In the genomic region with DNA sequence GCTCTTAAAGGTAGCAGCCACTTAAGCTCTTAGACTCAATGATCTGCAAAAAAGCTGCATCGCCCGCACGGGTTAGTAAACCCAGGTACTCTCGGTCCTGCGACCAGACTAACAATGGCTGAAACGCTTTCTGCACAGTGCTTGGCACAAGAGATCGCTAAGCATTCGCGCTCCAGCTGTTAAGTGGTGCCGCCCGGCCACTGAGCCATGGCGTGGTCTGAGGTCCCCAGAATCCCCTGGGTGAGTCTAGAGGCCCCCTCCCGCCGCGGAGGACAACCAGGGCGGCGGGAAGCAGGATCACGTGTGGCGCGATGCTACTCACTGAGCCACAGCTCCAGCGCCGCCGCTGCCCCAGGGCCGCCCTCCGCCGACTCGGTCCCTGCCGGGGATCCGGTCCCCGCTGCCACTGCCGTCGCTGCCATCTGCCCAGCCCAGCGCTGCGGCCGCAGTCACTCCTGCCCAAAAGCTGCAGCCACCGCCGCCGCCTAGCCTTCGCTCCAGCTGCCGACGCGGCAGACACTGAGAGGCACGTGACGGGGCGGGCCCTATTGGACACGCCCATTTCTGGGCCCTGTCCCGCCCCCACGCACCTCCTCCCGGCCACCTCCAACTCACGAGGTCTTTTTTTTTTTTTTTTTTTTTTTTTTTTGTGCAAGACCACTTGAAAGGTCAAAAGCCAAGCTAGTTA, we compare ENCODE assay signal across 8 mouse cellular contexts. TPM values are rescaled to one million over a fixed set of nuclear protein-coding genes. Genes with fewer than 3 reads are reported as not detected.
DNase-seq lines count a peak whose midpoint lies in the region; ATAC-seq and TF ChIP-seq lines count a peak whose summit lies in the region.

Gene Gga2 (minus strand): TSS at position 556 of the 688 bp plus-strand sequence.

- peak; percentile 90 for ATAC-seq in forebrain, embryonic 11.5 days (replicated peaks; ENCODE audit: low FRiP score)
- ATAC-seq in heart, embryonic 16.5 days (replicated peaks; ENCODE audit: extremely low read depth, insufficient read depth, low FRiP score) = peak; percentile 84
- peak; percentile 83 for ATAC-seq in liver, embryonic 16.5 days (ENCODE audit: low read depth)
- peak; percentile 81 for ATAC-seq in neural tube, embryonic 13.5 days (ENCODE audit: low read depth)

- H3K27me3 ChIP-seq in forebrain, embryonic 11.5 days (ENCODE audit: control insufficient read depth, insufficient read depth, low read length) = no peaks in the 10 kb centered on the region
- no peaks in the 10 kb centered on the region for H3K27me3 ChIP-seq in heart, embryonic 16.5 days (ENCODE audit: control insufficient read depth, insufficient read depth, low read length)
- no peaks in the 10 kb centered on the region for H3K27me3 ChIP-seq in liver, embryonic 16.5 days (ENCODE audit: control insufficient read depth, insufficient read depth, low read depth, low read length)
- H3K27me3 ChIP-seq in neural tube, embryonic 13.5 days = no peaks in the 10 kb centered on the region
- H3K27me3 ChIP-seq in testis, adult 2 months (ENCODE audit: control insufficient read depth, insufficient read depth, low read length) = no peaks in the 10 kb centered on the region

- no peaks in the 10 kb centered on the region for H3K9me3 ChIP-seq in forebrain, embryonic 11.5 days (ENCODE audit: control insufficient read depth, low read length)
- H3K9me3 ChIP-seq in heart, embryonic 16.5 days (replicated peaks; ENCODE audit: control insufficient read depth, low read length) = no peaks in the 10 kb centered on the region
- H3K9me3 ChIP-seq in liver, embryonic 16.5 days (replicated peaks; ENCODE audit: control insufficient read depth, low read length) = no peaks in the 10 kb centered on the region
- H3K9me3 ChIP-seq in neural tube, embryonic 13.5 days = no peaks in the 10 kb centered on the region

- peak; percentile 58 for TF ChIP-seq POLR2A in testis, adult 2 months (IDR thresholded peaks at IDR 0.05; ENCODE audit: control insufficient read depth, low read depth, low read length)

- no peaks in the 10 kb centered on the region for H3K36me3 ChIP-seq in forebrain, embryonic 11.5 days (ENCODE audit: control insufficient read depth, insufficient read depth, low read length)
- H3K36me3 ChIP-seq in heart, embryonic 16.5 days (ENCODE audit: control insufficient read depth, insufficient read depth) = no peaks in the 10 kb centered on the region; the same call in 1 of the 2 replicates
- no peaks in the 10 kb centered on the region for H3K36me3 ChIP-seq in liver, embryonic 16.5 days (ENCODE audit: control insufficient read depth, insufficient read depth)
- peaks cover 6% of the 10 kb centered on the region for H3K36me3 ChIP-seq in neural tube, embryonic 13.5 days
- no peaks in the 10 kb centered on the region for H3K36me3 ChIP-seq in testis, adult 2 months (ENCODE audit: control insufficient read depth, insufficient read depth, low read length)

- TF ChIP-seq CTCF in testis, adult 2 months (IDR thresholded peaks at IDR 0.05; ENCODE audit: control insufficient read depth, insufficient read depth, insufficient replicate concordance, low read depth, low read length) = no peak

- H3K4me1 ChIP-seq in forebrain, embryonic 11.5 days (replicated peaks; ENCODE audit: control insufficient read depth, insufficient read depth, low read length) = 0 out of 2 replicates have a peak, but pooled peaks cover 2% of the 10 kb centered on the region
- H3K4me1 ChIP-seq in heart, embryonic 16.5 days (ENCODE audit: control insufficient read depth, insufficient read depth, low read length) = peaks cover 24% of the 10 kb centered on the region
- peaks cover 49% of the 10 kb centered on the region for H3K4me1 ChIP-seq in liver, embryonic 16.5 days (ENCODE audit: control insufficient read depth, low read depth, low read length)
- H3K4me1 ChIP-seq in neural tube, embryonic 13.5 days (replicated peaks) = peaks cover 43% of the 10 kb centered on the region
- H3K4me1 ChIP-seq in testis, adult 2 months (ENCODE audit: control insufficient read depth, insufficient read depth, low read length) = peaks cover 5% of the 10 kb centered on the region; the same call in 1 of the 2 replicates

- DNase-seq in CD8-positive naive resting alpha-beta T cell, adult 2 months (ENCODE audit: low read depth in 2 of 2, low spot score in 2 of 2) = peak; percentile 48 to 73
- DNase-seq in c-Kit-positive CD71-negative TER-119-negative erythroid progenitor cells, embryonic 14.5 days (ENCODE audit: low read depth) = peak; percentile 70
- peak; percentile 93 for DNase-seq in forebrain, embryonic 11.5 days (ENCODE audit: low spot score)
- peak; percentile 92 to 94 for DNase-seq in kidney, postnatal 4 days

- peak within 1 kb of the TSS; percentile 71 for H3K4me2 ChIP-seq in forebrain, embryonic 11.5 days (ENCODE audit: low read depth, low read length, severe bottlenecking)
- peak within 1 kb of the TSS; percentile 74 for H3K4me2 ChIP-seq in heart, embryonic 16.5 days (ENCODE audit: low read depth, low read length)
- H3K4me2 ChIP-seq in liver, embryonic 16.5 days (ENCODE audit: low read depth, low read length) = peak within 1 kb of the TSS; percentile 95
- H3K4me2 ChIP-seq in neural tube, embryonic 13.5 days = peak within 1 kb of the TSS; percentile 64

- H3K4me3 ChIP-seq in forebrain, embryonic 11.5 days (ENCODE audit: low read depth, low read length) = peak within 1 kb of the TSS; percentile 78
- peak within 1 kb of the TSS; percentile 68 for H3K4me3 ChIP-seq in heart, embryonic 16.5 days (ENCODE audit: low read length)
- H3K4me3 ChIP-seq in liver, embryonic 16.5 days (ENCODE audit: low read depth, low read length) = peak within 1 kb of the TSS; percentile 80
- H3K4me3 ChIP-seq in neural tube, embryonic 13.5 days = peak within 1 kb of the TSS; percentile 77
- peak within 1 kb of the TSS; percentile 89 for H3K4me3 ChIP-seq in testis, adult 2 months (ENCODE audit: control insufficient read depth, low read depth, low read length)

- peak within 1 kb of the TSS; percentile 81 for H3K9ac ChIP-seq in forebrain, embryonic 11.5 days (ENCODE audit: low read length)
- peak within 1 kb of the TSS; percentile 82 for H3K9ac ChIP-seq in heart, embryonic 16.5 days (ENCODE audit: low read length)
- peak within 1 kb of the TSS; percentile 76 for H3K9ac ChIP-seq in liver, embryonic 16.5 days (ENCODE audit: low read depth, low read length)
- H3K9ac ChIP-seq in neural tube, embryonic 13.5 days = peak within 1 kb of the TSS; percentile 85

- WGBS in forebrain, embryonic 11.5 days = under 1% methylated on average over 48 of the region's 50 CpGs
- WGBS in heart, embryonic 16.5 days = under 1% methylated on average over 50 of the region's 50 CpGs
- 0% methylated on average over 49 of the region's 50 CpGs for WGBS in liver, embryonic 16.5 days (ENCODE audit: insufficient replicate concordance)
- 0% methylated on average over 50 of the region's 50 CpGs for WGBS in neural tube, embryonic 13.5 days

- peak within 1 kb of the TSS; percentile 76 for H3K27ac ChIP-seq in forebrain, embryonic 11.5 days (ENCODE audit: low read depth, low read length)
- H3K27ac ChIP-seq in heart, embryonic 16.5 days (ENCODE audit: low read length) = peak within 1 kb of the TSS; percentile 85
- peak within 1 kb of the TSS; percentile 76 for H3K27ac ChIP-seq in liver, embryonic 16.5 days (ENCODE audit: low read length)
- H3K27ac ChIP-seq in neural tube, embryonic 13.5 days (replicated peaks) = peak within 1 kb of the TSS; percentile 91
- H3K27ac ChIP-seq in testis, adult 2 months (ENCODE audit: control insufficient read depth, insufficient read depth, low read depth, low read length) = peak within 1 kb of the TSS; percentile 59; the same call in 1 of the 2 replicates

RNA-seq across cellular contexts. Expression of gene Gga2, which starts in this region (rescaled TPM):
- 60.1 and 60.6 TPM in 2 replicates for polyA plus RNA-seq in forebrain, embryonic 11.5 days (2014; fragmentation: Nextera tagmentation; extraction: Ambion mirVana)
- 79.0 and 87.5 TPM in 2 replicates for polyA plus RNA-seq in heart, embryonic 16.5 days (2015; fragmentation: Nextera tagmentation; extraction: Ambion mirVana)
- polyA plus RNA-seq in liver, embryonic 16.5 days (2015; fragmentation: Nextera tagmentation; extraction: Ambion mirVana) = 32.6 and 34.6 TPM in 2 replicates
- 50.9 and 63.7 TPM in 2 replicates for polyA plus RNA-seq in neural tube, embryonic 13.5 days (2015; fragmentation: Nextera tagmentation; extraction: Ambion mirVana)
- polyA plus RNA-seq in testis, adult 2 months (2012; rRNA removed) = 4.8 and 7.9 TPM in 2 replicates

Comparison
In these comparisons a context has a peak if more than half of its experiments do, and no peak if none do; other contexts are left out.
1. Peak in every context shown above with its lines: DNase-seq, ATAC-seq, H3K4me3 ChIP-seq and H3K27ac ChIP-seq.